Mouse (Mus musculus) thymus, adult 2 months (tissue): Measurements from ENCODE around the gene Ryr1.
A peak's percentile ranks its signal among the peaks of the same experiment; 100 is the strongest.

Source experiments
- CTCF ChIP-seq: fragments of 200-500 bp; IDR thresholded peaks from 2 replicates; pipeline ENCODE4 v1.5.1; 2012; ENCODE audit warnings: mild to moderate bottlenecking, control low read depth, low read length, moderate library complexity, borderline replicate concordance; ENCODE audit not compliant: control insufficient read depth, poor library complexity, insufficient read depth; ENCODE audit errors: extremely low read depth
- POLR2A ChIP-seq: fragments of 200-500 bp; IDR thresholded peaks from 2 replicates; pipeline ENCODE4 v1.6.1; 2012; ENCODE audit warnings: mild to moderate bottlenecking, low read length, control low read depth, moderate library complexity; ENCODE audit not compliant: control insufficient read depth, poor library complexity, insufficient read depth; ENCODE audit errors: extremely low read depth

GRCm38 (mm10) chr7:28991616-28992015, 133.4 kb downstream of the Ryr1 start:
- TF ChIP-seq CTCF, result 0 out of 2 replicates have a peak, but pooled peaks have one; percentile 36
- TF ChIP-seq POLR2A, result no peak
